Mouse (Mus musculus) left cerebral cortex, adult 2 months (tissue): ENCODE results near the gene Gm10645. TPM values are rescaled to one million over a fixed set of nuclear protein-coding genes. Genes with fewer than 3 reads are reported as not detected.
A peak's percentile ranks its signal among the peaks of the same experiment; 100 is the strongest.

Experiments used
- DNase-seq, 2 experiments: peaks; one replicate each; pipeline ENCODE4 v3.0.0; 2021 to 2022; ENCODE audit warnings: low spot score in 2 of 2, mixed read lengths in 1 of 2; ENCODE audit errors: extremely low spot score in 1 of 2
- H3K27ac ChIP-seq: fragments of 200-600 bp; 2 replicates; pipeline ENCODE4 v1.8.1; 2022
- H3K4me3 ChIP-seq: fragments of 200-600 bp; 2 replicates; pipeline ENCODE4 v1.8.1; 2022
- CTCF ChIP-seq: fragments of 200-600 bp; IDR thresholded peaks from 2 replicates; pipeline ENCODE4 v1.8.1; 2022; ENCODE audit warnings: antibody characterized with exemption, mild to moderate bottlenecking, moderate library complexity
- intact Hi-C: fragments of 180-260 bp; cut with DNase I; formaldehyde crosslinking; loops from one replicate; pipeline ENCODE4 v1.15.1; 2025
- long read RNA-seq, 2 experiments: library from polyadenylated mRNA; stranded (forward); transcript quantifications; one replicate each; pipeline ENCODE4 v2.0.0; 2021; ENCODE audit warnings: borderline mapping rate in 2 of 2
- total RNA-seq, 2 experiments: library from RNA; stranded (reverse); gene quantifications; 2 replicates each; pipeline ENCODE4 v1.2.3; 2021

The Gm10645 gene
- total RNA-seq, result 1 to 10 TPM; 1.5 to 1.8 TPM
- long read RNA-seq, experiment 1, partial matches to known transcripts, result 0 of 1 reads
- long read RNA-seq, experiment 1, other reads (novel, unspliced or antisense), result 0 of 1 reads
- long read RNA-seq, experiment 2, partial matches to known transcripts, result 0 of 3 reads
- long read RNA-seq, experiment 2, other reads (novel, unspliced or antisense), result 0 of 3 reads

DNA sequence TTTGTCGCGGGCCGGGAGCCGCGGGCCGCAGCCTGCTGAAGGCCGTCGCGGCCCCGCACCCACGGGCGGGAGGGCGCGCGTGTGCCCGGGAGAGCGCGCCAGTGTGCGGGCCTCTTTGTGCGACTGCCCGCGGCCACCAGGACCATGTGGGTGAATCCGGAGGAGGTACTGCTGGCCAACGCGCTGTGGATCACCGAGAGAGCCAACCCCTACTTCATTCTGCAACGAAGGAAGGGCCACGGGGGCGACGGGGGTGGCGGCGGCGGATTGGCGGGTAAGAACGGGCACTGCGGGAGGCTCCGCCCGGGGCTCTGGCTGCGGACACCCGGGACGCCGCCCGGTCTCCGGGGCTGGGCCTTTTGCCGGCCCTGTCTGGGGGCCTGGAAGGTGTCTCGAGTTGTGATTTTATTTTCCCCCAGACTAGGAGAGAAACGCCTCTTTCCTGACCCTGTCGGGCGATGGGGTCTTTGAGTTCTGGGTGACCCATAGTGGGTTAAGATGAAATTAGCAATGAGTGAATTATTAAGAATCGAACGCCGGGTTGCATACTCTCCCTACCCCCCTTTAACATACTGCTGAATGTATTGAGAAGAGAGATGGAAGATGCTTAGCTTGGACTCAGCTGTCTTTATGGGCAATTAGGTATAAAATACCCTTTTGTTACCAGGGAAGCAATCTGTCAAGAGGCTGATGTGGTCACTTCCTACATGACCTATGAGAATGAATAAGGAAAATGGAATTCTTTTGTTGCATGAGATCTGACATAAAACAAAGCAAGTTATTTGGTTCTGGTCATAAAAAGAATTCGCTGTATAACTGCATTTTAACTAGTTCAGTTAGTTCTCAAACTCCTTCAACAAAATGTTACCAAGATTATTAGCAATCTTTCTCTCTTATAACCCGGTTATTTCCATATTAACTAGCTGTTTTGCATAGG is at the start of gene Gm10645:
Gm10645 (minus strand) TSS at position 240 of the 937 bp plus-strand sequence.
- TF ChIP-seq CTCF, result no peak

DNA sequence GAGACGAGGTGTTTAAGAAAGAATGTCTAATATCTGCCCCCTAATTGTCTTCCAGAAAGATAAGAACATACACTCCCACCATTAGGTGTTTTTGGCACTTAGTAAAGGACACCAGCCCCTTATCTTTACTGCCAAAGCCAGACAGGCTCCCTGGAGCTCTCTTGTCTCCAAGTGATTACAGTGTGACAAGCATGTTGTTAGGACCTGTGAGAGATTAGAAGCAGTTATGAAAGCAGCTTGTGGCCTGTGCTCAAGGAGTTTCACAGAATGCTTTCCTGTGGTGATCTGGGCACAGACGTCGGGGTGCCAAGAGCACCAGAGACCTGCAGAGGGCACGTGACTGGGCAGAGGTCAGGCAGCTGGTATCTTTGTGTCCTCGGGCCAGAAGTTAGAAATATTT is 49.1 kb upstream of the Gm10645 start:
- no peak for TF ChIP-seq CTCF
- Histone ChIP-seq H3K27ac (no peak overlapping the region), H3K4me3 (no peak overlapping the region)
- DNase-seq, result no peak
- intact Hi-C loops, result no loop called here

More for the DNA sequence above, at the start of gene Gm10645:
- DNase-seq, result peak; percentile 58 to 70
- Histone ChIP-seq H3K4me3 (peak within 1 kb of the TSS; percentile 76), H3K27ac (peak within 1 kb of the TSS; percentile 98)
- intact Hi-C loops, result loop anchor here (2.0 to 5.0 kb wide), 3 partner anchors 39 to 86 kb away; no protein-coding TSS in a partner anchor

DNA sequence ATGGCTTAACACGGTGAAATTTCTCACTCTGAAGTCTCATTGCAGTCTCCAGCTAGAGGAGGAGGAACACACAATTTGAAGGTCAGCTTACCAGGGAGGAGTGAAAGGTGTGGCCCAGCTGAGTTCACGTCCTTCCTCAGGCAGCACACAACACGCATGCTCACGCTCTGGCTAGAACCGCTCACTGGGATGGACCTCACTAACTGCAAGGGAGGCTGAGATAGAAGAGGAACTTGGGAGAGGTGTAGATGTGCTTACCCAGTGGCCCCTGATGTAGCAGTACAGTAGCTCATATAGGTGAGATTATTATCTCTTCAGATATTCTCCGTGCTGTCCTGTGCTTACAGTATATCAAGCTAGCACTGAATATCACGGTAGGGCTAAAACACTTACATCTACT is 44.7 kb upstream of the Gm10645 start:
- intact Hi-C loops, result no loop called here
- no peak overlapping the region for H3K27ac ChIP-seq
- TF ChIP-seq CTCF, result no peak
- no peak overlapping the region for H3K4me3 ChIP-seq
- no peak for DNase-seq

DNA sequence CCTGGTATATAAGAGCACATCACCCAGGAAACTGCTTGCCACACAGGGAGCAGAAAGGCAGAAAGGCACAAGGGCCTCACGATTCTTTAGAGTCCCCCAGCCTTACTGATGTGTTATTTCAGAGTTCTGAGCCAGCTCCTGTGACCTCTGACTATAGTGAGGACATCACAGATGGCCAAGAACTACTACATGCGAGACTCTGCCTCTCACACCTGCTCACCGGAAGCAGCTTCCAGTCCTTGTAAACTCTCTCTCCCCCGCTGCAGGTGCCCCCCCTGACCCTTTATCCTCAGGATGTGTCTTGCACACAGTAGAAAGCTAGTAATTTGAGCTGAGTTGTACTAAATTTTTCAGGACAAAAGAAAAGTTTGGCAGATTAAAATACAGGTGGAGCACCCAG is 43.6 kb upstream of the Gm10645 start:
- TF ChIP-seq CTCF, result no peak
- intact Hi-C loops, result no loop called here
- DNase-seq, result no peak

DNA sequence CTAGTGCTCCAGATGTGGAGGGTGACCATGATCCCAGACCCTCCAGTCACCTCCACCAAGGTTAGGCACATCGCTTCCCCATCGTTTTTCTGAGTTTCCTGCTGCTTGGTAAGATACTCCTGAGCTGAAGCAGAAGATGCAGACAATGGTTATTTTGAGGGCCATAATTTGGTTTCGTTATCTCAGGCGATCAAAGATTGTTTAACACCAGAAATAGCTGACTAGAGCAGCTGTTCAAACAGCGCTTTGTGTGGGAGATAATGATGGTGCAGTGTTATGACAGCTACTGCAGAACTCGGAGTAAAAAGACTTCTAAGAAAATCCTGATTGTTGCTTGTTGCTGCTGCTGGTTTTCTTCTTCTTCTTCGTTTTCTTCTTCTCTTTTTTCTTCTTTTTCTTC is 39.9 kb upstream of the Gm10645 start:
- DNase-seq, result no peak
- peak; percentile 21 for TF ChIP-seq CTCF
- intact Hi-C loops, result loop anchor here (2.0 kb wide), 1 partner anchor 39 kb away; the partner anchor contains the start of gene Gm10645
- Histone ChIP-seq H3K4me3 (no peak overlapping the region), H3K27ac (no peak overlapping the region; the same call in 1 of the 2 replicates)

More for the DNA sequence above, 43.6 kb upstream of the Gm10645 start:
- no peak overlapping the region for H3K27ac ChIP-seq
- H3K4me3 ChIP-seq, result no peak overlapping the region

DNA sequence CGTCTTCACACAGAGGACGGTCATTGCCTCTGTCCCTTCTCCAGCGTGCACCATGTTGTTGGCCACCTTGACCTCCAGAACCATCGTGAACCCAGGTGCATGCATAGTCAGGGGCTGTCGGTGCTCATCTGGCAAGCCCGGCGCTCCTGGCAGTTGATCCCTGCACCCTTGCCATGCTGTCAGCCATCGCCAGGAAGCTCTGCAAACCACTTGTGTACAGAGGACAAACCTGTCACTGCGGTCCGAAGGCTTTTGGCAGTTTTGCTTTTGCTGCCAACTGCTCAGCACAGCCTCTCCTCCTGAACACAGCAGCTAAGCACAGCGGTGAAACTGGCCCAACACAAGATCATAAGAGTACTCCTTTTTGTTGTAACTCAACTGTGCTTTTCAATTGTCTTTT is 37.0 kb upstream of the Gm10645 start:
- H3K4me3 ChIP-seq, result no peak overlapping the region
- DNase-seq, result no peak
- no peak for TF ChIP-seq CTCF
- H3K27ac ChIP-seq, result no peak overlapping the region
- intact Hi-C loops, result no loop called here

DNA sequence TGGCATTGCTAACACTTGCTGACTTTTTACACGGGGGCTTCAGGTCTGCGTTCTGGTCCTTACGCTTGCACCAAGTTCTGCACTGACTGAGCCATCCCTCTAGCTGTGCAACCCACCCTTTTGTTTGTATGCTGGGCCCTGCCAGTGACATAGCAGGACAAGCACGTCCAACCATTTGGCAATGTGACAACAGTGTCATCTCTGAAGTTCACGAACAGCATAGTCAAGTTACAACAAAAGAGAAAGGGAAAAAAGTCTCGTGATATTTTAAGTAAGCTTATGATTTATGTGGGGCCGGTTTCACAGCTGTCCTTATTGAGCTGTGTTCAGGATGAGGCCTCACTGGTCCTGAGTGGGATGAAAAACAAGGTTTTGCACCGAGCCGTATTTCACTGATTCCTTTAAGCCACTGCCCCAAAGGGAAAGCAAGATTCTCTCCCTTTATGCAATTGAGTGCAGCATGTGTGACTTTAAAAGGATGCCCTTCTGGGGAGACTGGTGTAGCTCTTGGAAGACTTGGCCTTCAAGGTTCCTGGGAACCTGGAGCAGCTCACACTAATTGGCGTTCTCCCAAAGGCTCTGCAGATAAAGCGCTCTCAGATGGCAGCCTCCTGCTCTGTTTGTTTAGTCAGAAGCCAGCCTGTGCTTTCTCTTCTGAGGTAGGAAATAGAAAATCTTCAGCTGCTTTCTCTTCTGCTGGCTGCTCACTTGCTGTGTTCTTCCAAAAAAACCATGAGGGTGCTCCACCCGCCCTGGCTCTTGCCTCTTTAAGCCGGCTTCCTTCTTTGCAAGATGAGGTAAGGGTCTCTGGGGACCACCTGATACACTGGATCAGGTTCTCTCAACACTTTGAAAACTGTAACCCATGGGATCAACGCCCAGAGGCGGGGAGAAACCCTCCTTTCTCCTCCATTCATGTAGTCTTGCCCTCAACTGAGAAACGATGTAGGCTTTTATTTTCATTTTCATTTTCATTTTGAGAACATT is 34.5 kb upstream of the Gm10645 start:
- intact Hi-C loops, result no loop called here
- TF ChIP-seq CTCF, result no peak
- Histone ChIP-seq H3K27ac (peak overlapping the region; percentile 47), H3K4me3 (0 out of 2 replicates have a peak overlapping the region, but pooled peaks have one; percentile 5)
- DNase-seq, result peak; percentile 20 to 27

DNA sequence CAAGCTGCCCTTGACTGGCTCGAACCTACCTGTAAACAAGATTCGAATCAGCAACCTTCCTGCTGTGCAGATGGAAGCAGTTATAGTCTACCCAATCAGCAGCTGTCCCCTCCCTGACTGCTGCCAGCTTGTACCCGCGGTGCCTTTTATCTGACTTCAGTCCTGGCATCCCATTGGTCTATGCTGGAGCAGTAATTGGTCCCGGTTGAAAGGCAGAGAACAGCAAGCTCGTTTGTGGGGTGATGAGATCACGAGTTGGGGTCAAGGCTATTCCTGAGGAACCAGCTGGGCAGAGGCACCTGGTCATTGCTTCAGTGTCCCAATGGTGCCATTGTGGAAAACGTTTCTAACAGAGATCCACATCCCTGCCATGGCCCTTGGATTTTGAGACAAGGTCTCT is 33.7 kb upstream of the Gm10645 start:
- intact Hi-C loops, result no loop called here
- TF ChIP-seq CTCF, result no peak
- Histone ChIP-seq H3K4me3 (no peak overlapping the region), H3K27ac (no peak overlapping the region; the same call in 1 of the 2 replicates)
- no peak for DNase-seq

DNA sequence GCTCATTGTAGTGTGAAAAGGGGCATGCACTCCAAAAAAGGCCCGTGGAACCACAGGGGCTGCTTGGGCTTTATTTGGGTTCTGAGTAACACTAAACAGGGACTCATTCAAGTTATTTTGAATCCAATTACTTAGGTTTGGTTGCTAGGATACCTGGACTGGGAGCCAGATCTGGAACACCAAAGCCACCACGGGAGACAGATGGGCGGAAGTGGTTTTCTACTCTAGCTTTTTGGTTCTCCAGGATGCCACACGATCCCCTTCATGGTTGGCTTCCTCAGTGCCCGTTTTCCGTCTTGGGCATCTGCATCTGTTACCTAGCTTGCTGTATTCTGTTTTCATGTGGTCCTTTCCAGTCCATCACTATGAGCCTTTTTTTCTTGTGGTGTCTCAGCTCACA is 30.1 kb upstream of the Gm10645 start:
- DNase-seq, result peak; percentile 27 to 44
- Histone ChIP-seq H3K4me3 (no peak overlapping the region), H3K27ac (no peak overlapping the region; the same call in 1 of the 2 replicates)
- TF ChIP-seq CTCF, result no peak
- intact Hi-C loops, result no loop called here

DNA sequence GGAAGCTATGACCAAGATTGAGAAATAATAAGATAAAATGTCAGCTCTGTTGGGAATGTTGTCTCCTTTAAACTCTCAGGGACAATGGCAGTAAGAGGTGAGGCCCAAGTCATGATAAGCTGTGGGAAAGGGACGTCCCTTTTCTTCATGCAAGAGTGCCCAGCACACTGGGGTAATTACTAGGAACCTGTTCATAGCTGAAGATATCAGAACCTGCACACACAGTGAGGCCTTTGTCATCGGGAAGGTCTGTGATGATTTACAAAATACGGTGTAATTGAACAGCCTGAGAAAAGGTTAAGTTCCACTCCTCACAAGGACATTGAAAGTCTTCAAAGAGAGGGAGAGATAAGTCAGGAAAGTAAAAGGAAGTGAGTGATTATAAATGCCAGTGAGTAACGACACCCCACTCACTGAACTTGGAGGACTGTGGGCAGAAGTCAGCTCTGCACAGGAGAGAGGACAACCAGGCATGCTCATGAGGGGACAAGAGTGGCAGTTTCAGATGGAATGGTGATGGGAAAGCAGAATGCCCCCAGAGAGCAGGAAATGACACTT is 23.6 kb upstream of the Gm10645 start:
- H3K4me3 ChIP-seq, result no peak overlapping the region
- intact Hi-C loops, result no loop called here
- TF ChIP-seq CTCF, result no peak

DNA sequence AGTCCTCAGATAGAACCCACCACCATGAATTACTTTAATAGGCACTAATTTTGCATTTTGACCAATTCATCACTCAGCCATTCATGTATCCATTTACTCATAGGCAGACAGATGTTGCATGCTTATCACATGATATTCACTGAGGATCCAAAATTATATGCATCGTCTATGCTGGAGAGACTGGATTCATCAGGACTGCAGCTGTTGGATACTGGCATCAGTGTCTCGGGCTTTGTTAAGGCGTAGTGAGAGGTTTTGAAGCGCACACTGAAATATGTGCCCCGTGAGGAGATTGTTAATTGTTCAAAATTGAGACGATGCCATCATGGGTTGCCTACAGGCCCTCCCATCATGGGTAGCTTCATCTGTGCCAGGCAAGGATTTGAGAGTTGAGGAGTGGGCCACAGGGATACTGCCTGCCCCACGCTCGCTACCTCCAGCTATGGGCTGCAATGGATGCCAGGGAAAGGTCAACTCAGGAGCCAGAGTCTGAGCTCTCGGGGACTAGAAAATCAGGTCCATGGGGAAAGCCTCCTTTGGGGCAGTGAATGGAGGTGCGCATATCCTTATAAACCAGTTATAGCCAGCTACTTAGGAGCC is 21.5 kb upstream of the Gm10645 start:
- H3K27ac ChIP-seq, result no peak overlapping the region
- H3K4me3 ChIP-seq, result no peak overlapping the region
- no peak for TF ChIP-seq CTCF
- no peak for DNase-seq
- intact Hi-C loops, result no loop called here

More for the DNA sequence above, 23.6 kb upstream of the Gm10645 start:
- no peak for DNase-seq
- no peak overlapping the region for H3K27ac ChIP-seq
